Mouse (Mus musculus) brain, embryonic 14.5 days (tissue): ENCODE data around the gene Prrc2b.

Experiments used
- CTCF ChIP-seq: fragments of 200-500 bp; IDR thresholded peaks from 2 replicates; pipeline ENCODE4 v1.5.1; 2012; ENCODE audit warnings: inconsistent platforms, mild to moderate bottlenecking, moderate library complexity, borderline replicate concordance; ENCODE audit not compliant: insufficient read depth, insufficient read length; ENCODE audit errors: extremely low read depth
- POLR2A ChIP-seq: fragments of 200-500 bp; IDR thresholded peaks from 2 replicates; pipeline ENCODE4 v1.6.1; 2012; ENCODE audit warnings: mild to moderate bottlenecking, inconsistent platforms, borderline replicate concordance; ENCODE audit not compliant: poor library complexity, insufficient read depth, insufficient read length, severe bottlenecking; ENCODE audit errors: extremely low read depth

DNA sequence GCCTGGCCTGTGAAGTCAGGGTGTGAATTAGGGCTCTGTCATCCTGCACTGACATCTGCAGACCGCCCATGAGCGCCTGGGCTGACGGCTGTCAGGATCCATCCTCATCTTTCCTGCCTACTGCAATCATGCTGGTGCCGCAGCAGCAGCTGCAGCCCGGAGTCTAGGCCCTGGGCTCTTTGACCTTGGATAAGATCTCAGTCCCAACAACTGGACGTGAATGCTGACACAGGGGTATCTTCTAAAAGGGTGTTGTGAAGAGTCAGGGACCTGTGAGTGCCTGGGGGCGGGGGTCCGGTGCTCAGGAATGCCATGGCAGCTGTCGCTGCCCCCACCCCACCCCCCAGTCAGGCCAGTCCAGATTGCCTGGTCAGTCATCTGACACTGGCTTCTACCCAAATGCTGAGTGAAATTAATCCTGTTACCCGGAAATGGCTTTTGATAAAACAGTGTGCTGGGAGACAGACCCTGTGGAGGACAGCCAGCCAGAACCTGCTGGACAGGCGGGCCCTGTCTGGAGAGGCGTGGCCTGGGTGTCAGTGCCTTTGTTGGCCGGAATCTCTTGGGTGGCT, 23.4 kb downstream of the Prrc2b start:
- TF ChIP-seq POLR2A, result no peak
- no peak for TF ChIP-seq CTCF
